Mouse (Mus musculus) kidney, adult 2 months (tissue): ENCODE data around the gene Pip4k2c. TPM values are rescaled to one million over a fixed set of nuclear protein-coding genes. Genes with fewer than 3 reads are reported as not detected.
"Not testable (repeated sequence)": the region's sequence is repeated elsewhere in the genome, so short reads cannot be mapped to it uniquely, and the experiment has no call there.

Source experiments
- DNase-seq: peaks from one replicate; pipeline ENCODE4 v3.0.0; 2021
- H3K27ac ChIP-seq: fragments of 200-500 bp; 2 replicates; pipeline ENCODE4 v1.5.1; 2012; ENCODE audit warnings: low read depth, low read length, control low read depth, inconsistent platforms; ENCODE audit not compliant: insufficient read depth
- H3K27me3 ChIP-seq: fragments of 200-500 bp; replicated peaks from 2 replicates; pipeline ENCODE4 v1.6.1; 2012; ENCODE audit warnings: mild to moderate bottlenecking, moderate library complexity, low read length, inconsistent platforms; ENCODE audit not compliant: control insufficient read depth, insufficient read depth
- H3K36me3 ChIP-seq: fragments of 200-500 bp; 2 replicates; pipeline ENCODE4 v1.6.1; 2012; ENCODE audit warnings: mild to moderate bottlenecking, moderate library complexity, low read length, inconsistent platforms; ENCODE audit not compliant: control insufficient read depth, insufficient read depth
- H3K4me1 ChIP-seq: fragments of 200-500 bp; 2 replicates; pipeline ENCODE4 v1.6.1; 2011; ENCODE audit warnings: low read length; ENCODE audit not compliant: control insufficient read depth, insufficient read depth
- H3K4me3 ChIP-seq: fragments of 200-500 bp; 2 replicates; pipeline ENCODE4 v1.5.1; 2011; ENCODE audit warnings: mild to moderate bottlenecking, low read depth, low read length, control low read depth; ENCODE audit not compliant: insufficient read depth
- CTCF ChIP-seq: fragments of 200-500 bp; conservative IDR thresholded peaks from 2 replicates; pipeline ENCODE4 v1.5.1; 2011; ENCODE audit warnings: low read depth, mild to moderate bottlenecking, control low read depth, low read length, moderate library complexity, mixed read lengths; ENCODE audit not compliant: insufficient read depth, insufficient read length
- POLR2A ChIP-seq: fragments of 200-500 bp; IDR thresholded peaks from one replicate; pipeline ENCODE4 v1.6.1; 2011; ENCODE audit warnings: low read depth, low read length, control low read depth
- WGBS: fragments of 180-500 bp; shearing (Covaris S2); methylation state at CpG from one replicate; pipeline ENCODE4 v1.1.7; 2018; 5-methylcytosine and 5-hydroxymethylcytosine counted together
- polyA plus RNA-seq: library from polyadenylated mRNA; depleted of rRNA; stranded (reverse); fragments of >200 nt; gene quantifications from 2 replicates; pipeline ENCODE4 v1.2.3, GENCODE M21; 2012

Pip4k2c gene
- polyA plus RNA-seq, 1 experiment: 116 TPM

GRCm38 (mm10) chr10:127194428-127195327 is 16.7 kb downstream of the Pip4k2c start:
- peak overlapping the region; percentile 95 for H3K4me3 ChIP-seq
- H3K27ac ChIP-seq: peak overlapping the region; percentile 89
- TF ChIP-seq CTCF (no peak), POLR2A (peak; percentile 53)
- 10% methylated on average over 22 of the region's 22 CpGs for WGBS
- H3K4me1 ChIP-seq: peaks cover 18% of the 10 kb centered on the region
- H3K27me3 ChIP-seq: no peaks in the 10 kb centered on the region
- H3K36me3 ChIP-seq: no peaks in the 10 kb centered on the region
- peak; percentile 88 for DNase-seq

- H3K27me3 ChIP-seq: no peaks in the 10 kb centered on the region
- no peak overlapping the region for H3K4me3 ChIP-seq
- 87% methylated on average over 9 of the region's 9 CpGs for WGBS
- no peaks in the 10 kb centered on the region for H3K36me3 ChIP-seq
- no peak overlapping the region for H3K27ac ChIP-seq
- H3K4me1 ChIP-seq: peaks cover 14% of the 10 kb centered on the region
- DNase-seq: no peak
- TF ChIP-seq CTCF: no peak
- TF ChIP-seq POLR2A: no peak
Measured at GRCm38 (mm10) chr10:127193011-127193410, 18.4 kb downstream of the Pip4k2c start.

- 81% methylated on average over 1 of the region's 1 CpGs for WGBS
- not testable (repeated sequence) for H3K27me3 ChIP-seq, DNase-seq, H3K27ac ChIP-seq, H3K4me3 ChIP-seq, H3K36me3 ChIP-seq
- H3K4me1 ChIP-seq: peaks cover 14% of the 10 kb centered on the region
Measured at GRCm38 (mm10) chr10:127192057-127192328, 19.4 kb downstream of the Pip4k2c start.

GRCm38 (mm10) chr10:127191191-127192056 is 20.0 kb downstream of the Pip4k2c start:
- Histone ChIP-seq H3K4me3 (no peak overlapping the region), H3K4me1 (peaks cover 11% of the 10 kb centered on the region), H3K27me3 (no peaks in the 10 kb centered on the region), H3K27ac (no peak overlapping the region), H3K36me3 (no peaks in the 10 kb centered on the region)
- WGBS: 86% methylated on average over 19 of the region's 19 CpGs
- DNase-seq: no peak
- TF ChIP-seq POLR2A: no peak
- no peak for TF ChIP-seq CTCF

GRCm38 (mm10) chr10:127190398-127191190 is 20.8 kb downstream of the Pip4k2c start:
- Histone ChIP-seq H3K36me3 (no peaks in the 10 kb centered on the region), H3K27ac (no peak overlapping the region), H3K4me3 (no peak overlapping the region), H3K4me1 (peaks cover 9% of the 10 kb centered on the region), H3K27me3 (no peaks in the 10 kb centered on the region)
- TF ChIP-seq POLR2A (no peak), CTCF (no peak)
- 75% methylated on average over 14 of the region's 14 CpGs for WGBS
- no peak for DNase-seq

GRCm38 (mm10) chr10:127189651-127190381 is 21.6 kb downstream of the Pip4k2c start, which contains the start of gene Arhgef25:
Gene Arhgef25 (minus strand): TSS chr10:127190083.
- WGBS: 25% methylated on average over 35 of the region's 35 CpGs
- Histone ChIP-seq H3K36me3 (no peaks in the 10 kb centered on the region), H3K27me3 (no peaks in the 10 kb centered on the region), H3K4me3 (peak within 1 kb of the TSS; percentile 56), H3K27ac (peak within 1 kb of the TSS; percentile 85), H3K4me1 (peaks cover 6% of the 10 kb centered on the region)
- DNase-seq: no peak
- TF ChIP-seq CTCF: no peak
- no peak for TF ChIP-seq POLR2A
